Mouse (Mus musculus) midbrain, embryonic 12.5 days (tissue): Measurements from ENCODE around the gene Gm9887. TPM values are rescaled to one million over a fixed set of nuclear protein-coding genes. Genes with fewer than 3 reads are reported as not detected.

Experiments used
- ATAC-seq: fragments of 200-750 bp; cut with Nextera tagmentation; 2 replicates; pipeline ENCODE4 v1.8.0; 2017; ENCODE audit warnings: low read depth, moderate TSS enrichment, moderate library complexity; ENCODE audit not compliant: low FRiP score
- H3K27ac ChIP-seq: fragments of 300-500 bp; sonication (generic); replicated peaks from 2 replicates; pipeline ENCODE4 v1.5.1; 2016; ENCODE audit warnings: mild to moderate bottlenecking
- H3K27me3 ChIP-seq: fragments of 300-500 bp; sonication (generic); 2 replicates; pipeline ENCODE4 v1.6.1; 2016; ENCODE audit warnings: mild to moderate bottlenecking
- H3K36me3 ChIP-seq: fragments of 300-500 bp; sonication (generic); 2 replicates; pipeline ENCODE4 v1.6.1; 2016
- H3K4me1 ChIP-seq: fragments of 300-500 bp; sonication (generic); 2 replicates; pipeline ENCODE4 v1.6.1; 2016
- H3K4me2 ChIP-seq: fragments of 300-500 bp; sonication (generic); replicated peaks from 2 replicates; pipeline ENCODE4 v1.6.1; 2016; ENCODE audit warnings: mild to moderate bottlenecking, moderate library complexity
- H3K4me3 ChIP-seq: fragments of 300-500 bp; sonication (generic); 2 replicates; pipeline ENCODE4 v1.5.1; 2016; ENCODE audit warnings: mild to moderate bottlenecking
- H3K9ac ChIP-seq: fragments of 300-500 bp; sonication (generic); replicated peaks from 2 replicates; pipeline ENCODE4 v1.6.1; 2016; ENCODE audit warnings: mild to moderate bottlenecking, moderate library complexity
- H3K9me3 ChIP-seq: fragments of 300-500 bp; sonication (generic); 2 replicates; pipeline ENCODE4 v1.6.1; 2016; ENCODE audit warnings: mild to moderate bottlenecking
- WGBS: fragments of 180-500 bp; shearing (Covaris S2); methylation state at CpG from one replicate; pipeline ENCODE4 v1.1.7; 2016; 5-methylcytosine and 5-hydroxymethylcytosine counted together
- microRNA-seq: library from miRNA; unstranded; fragments of <30 nt; microRNA quantifications from one replicate; pipeline ENCODE4, GENCODE M21; 2017
- polyA plus RNA-seq: library from polyadenylated mRNA; unstranded; fragments of >200 nt; fragmentation: Nextera tagmentation; extraction: Ambion mirVana; gene quantifications from 2 replicates; pipeline ENCODE4 v1.2.1, GENCODE M21; 2016

Gm9887 gene
- polyA plus RNA-seq, 1 experiment from 2014 or later = 1.6 TPM

GRCm38 (mm10) chr12:69333547-69333946 lies 38.7 kb downstream of the Gm9887 start:
- Histone ChIP-seq H3K27ac (no peak overlapping the region), H3K36me3 (peaks cover 68% of the 10 kb centered on the region), H3K27me3 (no peaks in the 10 kb centered on the region), H3K9ac (no peak overlapping the region), H3K4me3 (no peak overlapping the region), H3K9me3 (no peaks in the 10 kb centered on the region), H3K4me2 (no peak overlapping the region), H3K4me1 (no peaks in the 10 kb centered on the region)
- 92% methylated on average over 2 of the region's 2 CpGs for WGBS
- ATAC-seq = no peak

GRCm38 (mm10) chr12:69332147-69332546 lies 40.1 kb downstream of the Gm9887 start:
- peaks cover 72% of the 10 kb centered on the region for H3K36me3 ChIP-seq
- H3K4me1 ChIP-seq = no peaks in the 10 kb centered on the region
- no peaks in the 10 kb centered on the region for H3K9me3 ChIP-seq
- WGBS = 89% methylated on average over 1 of the region's 1 CpGs
- H3K9ac ChIP-seq = no peak overlapping the region
- no peak overlapping the region for H3K4me3 ChIP-seq
- no peak overlapping the region for H3K27ac ChIP-seq
- no peaks in the 10 kb centered on the region for H3K27me3 ChIP-seq
- ATAC-seq = no peak
- H3K4me2 ChIP-seq = no peak overlapping the region

- no peak for ATAC-seq
- Histone ChIP-seq H3K9me3 (no peaks in the 10 kb centered on the region), H3K4me3 (no peak overlapping the region), H3K27me3 (no peaks in the 10 kb centered on the region), H3K9ac (no peak overlapping the region), H3K4me1 (no peaks in the 10 kb centered on the region), H3K4me2 (no peak overlapping the region), H3K36me3 (peaks cover 72% of the 10 kb centered on the region), H3K27ac (no peak overlapping the region)
- WGBS = 94% methylated on average over 3 of the region's 3 CpGs
These were observed 41.1 kb downstream of the Gm9887 start for GRCm38 (mm10) chr12:69331187-69331586.

Small RNA genes lying within 50 kb of the gene (microRNA-seq; reads per million reads assigned to microRNA genes)
- gene Gm47299 = 0.70 reads per million
- gene Gm47305 = not detected

Other genes starting within 250 kb of the Gm9887 start
- gene Rps29, start 213.3 kb downstream of the Gm9887 start, polyA plus RNA-seq = 1,282 and 1,420 TPM in 2 replicates
- 23.4 and 24.5 TPM in 2 replicates for gene Lrr1, start 203.6 kb downstream of the Gm9887 start, polyA plus RNA-seq
- 406 and 431 TPM in 2 replicates for gene Rpl36al, start 188.4 kb downstream of the Gm9887 start, polyA plus RNA-seq
- gene Mgat2, start 188.3 kb downstream of the Gm9887 start, polyA plus RNA-seq = 48.0 and 48.6 TPM in 2 replicates
- 27.5 and 28.1 TPM in 2 replicates for gene Gm49383, start 175.4 kb downstream of the Gm9887 start, polyA plus RNA-seq
- 14.1 and 14.7 TPM in 2 replicates for gene Dnaaf2, start 174.0 kb downstream of the Gm9887 start, polyA plus RNA-seq
- gene Gm49384, start 168.2 kb downstream of the Gm9887 start, polyA plus RNA-seq = 23.9 and 25.6 TPM in 2 replicates
- gene Pole2, start 144.3 kb downstream of the Gm9887 start, polyA plus RNA-seq = 18.5 and 19.7 TPM in 2 replicates
- gene Klhdc1, start 131.3 kb downstream of the Gm9887 start, polyA plus RNA-seq = 3.7 and 4.4 TPM in 2 replicates
- 259 and 264 TPM in 2 replicates for gene Klhdc2, start 75.8 kb downstream of the Gm9887 start, polyA plus RNA-seq
- gene Nemf, start 15.3 kb downstream of the Gm9887 start, polyA plus RNA-seq = 95.2 and 101 TPM in 2 replicates
- gene Arf6, start 308 bp downstream of the Gm9887 start, polyA plus RNA-seq = 49.7 and 53.0 TPM in 2 replicates
- gene Vcpkmt, start 210.6 kb upstream of the Gm9887 start, polyA plus RNA-seq = 18.7 and 19.0 TPM in 2 replicates